Mouse (Mus musculus): ENCODE data around the gene Dhx9. TPM values are rescaled to one million over a fixed set of nuclear protein-coding genes. Genes with fewer than 3 reads are reported as not detected.
"Not testable (repeated sequence)": the region's sequence is repeated elsewhere in the genome, so short reads cannot be mapped to it uniquely, and the experiment has no call there.

The Dhx9 gene
- polyA plus RNA-seq, 1 experiment from 2014 or later, result 8.5 TPM

GRCm38 (mm10) chr1:153489963-153490362, 2.5 kb upstream of the Dhx9 start:
- H3K27me3 ChIP-seq (ENCODE audit: control insufficient read depth, insufficient read depth, low read depth, low read length), result no peaks in the 10 kb centered on the region
- WGBS (ENCODE audit: insufficient replicate concordance), result 74% methylated on average over 4 of the region's 4 CpGs
- no peak overlapping the region for H3K9ac ChIP-seq (ENCODE audit: low read depth, low read length)
- no peaks in the 10 kb centered on the region for H3K36me3 ChIP-seq (ENCODE audit: control insufficient read depth, insufficient read depth)
- H3K27ac ChIP-seq (ENCODE audit: low read length), result no peak overlapping the region
- H3K4me1 ChIP-seq (ENCODE audit: control insufficient read depth, low read depth, low read length), result peaks cover 9% of the 10 kb centered on the region
- no peaks in the 10 kb centered on the region for H3K9me3 ChIP-seq (replicated peaks; ENCODE audit: control insufficient read depth, low read length)
- no peak overlapping the region for H3K4me2 ChIP-seq (ENCODE audit: low read depth, low read length)
- ATAC-seq (ENCODE audit: low read depth), result no peak
- H3K4me3 ChIP-seq (ENCODE audit: low read depth, low read length), result no peak overlapping the region

GRCm38 (mm10) chr1:153489540-153489939, 2.1 kb upstream of the Dhx9 start:
- H3K4me3 ChIP-seq (ENCODE audit: low read depth, low read length), result no peak overlapping the region
- H3K27me3 ChIP-seq (ENCODE audit: control insufficient read depth, insufficient read depth, low read depth, low read length), result no peaks in the 10 kb centered on the region
- 43% methylated on average over 2 of the region's 2 CpGs for WGBS (ENCODE audit: insufficient replicate concordance)
- no peak for ATAC-seq (ENCODE audit: low read depth)
- H3K9me3 ChIP-seq (replicated peaks; ENCODE audit: control insufficient read depth, low read length), result no peaks in the 10 kb centered on the region
- H3K9ac ChIP-seq (ENCODE audit: low read depth, low read length), result no peak overlapping the region
- no peak overlapping the region for H3K4me2 ChIP-seq (ENCODE audit: low read depth, low read length)
- H3K4me1 ChIP-seq (ENCODE audit: control insufficient read depth, low read depth, low read length), result peaks cover 13% of the 10 kb centered on the region
- H3K36me3 ChIP-seq (ENCODE audit: control insufficient read depth, insufficient read depth), result no peaks in the 10 kb centered on the region
- H3K27ac ChIP-seq (ENCODE audit: low read length), result no peak overlapping the region

- peaks cover 16% of the 10 kb centered on the region for H3K4me1 ChIP-seq (ENCODE audit: control insufficient read depth, low read depth, low read length)
- ATAC-seq (ENCODE audit: low read depth), result no peak
- no peak overlapping the region for H3K9ac ChIP-seq (ENCODE audit: low read depth, low read length)
- H3K27ac ChIP-seq (ENCODE audit: low read length), result no peak overlapping the region
- 31% methylated on average over 7 of the region's 7 CpGs for WGBS (ENCODE audit: insufficient replicate concordance)
- H3K4me3 ChIP-seq (ENCODE audit: low read depth, low read length), result no peak overlapping the region
- no peaks in the 10 kb centered on the region for H3K9me3 ChIP-seq (replicated peaks; ENCODE audit: control insufficient read depth, low read length)
- H3K4me2 ChIP-seq (ENCODE audit: low read depth, low read length), result no peak overlapping the region
- no peaks in the 10 kb centered on the region for H3K36me3 ChIP-seq (ENCODE audit: control insufficient read depth, insufficient read depth)
- H3K27me3 ChIP-seq (ENCODE audit: control insufficient read depth, insufficient read depth, low read depth, low read length), result no peaks in the 10 kb centered on the region
Observed at GRCm38 (mm10) chr1:153489132-153489531, 1.7 kb upstream of the Dhx9 start.

GRCm38 (mm10) chr1:153486767-153487499, 527 bp downstream of the Dhx9 start:
- H3K9ac ChIP-seq (ENCODE audit: low read depth, low read length), result peak overlapping the region; percentile 88
- no peaks in the 10 kb centered on the region for H3K9me3 ChIP-seq (replicated peaks; ENCODE audit: control insufficient read depth, low read length)
- H3K27ac ChIP-seq (ENCODE audit: low read length), result peak overlapping the region; percentile 76
- 0% methylated on average over 63 of the region's 64 CpGs for WGBS (ENCODE audit: insufficient replicate concordance)
- peaks cover 4% of the 10 kb centered on the region; the same call in 1 of the 2 replicates for H3K36me3 ChIP-seq (ENCODE audit: control insufficient read depth, insufficient read depth)
- H3K4me3 ChIP-seq (ENCODE audit: low read depth, low read length), result peak overlapping the region; percentile 97
- no peaks in the 10 kb centered on the region for H3K27me3 ChIP-seq (ENCODE audit: control insufficient read depth, insufficient read depth, low read depth, low read length)
- H3K4me1 ChIP-seq (ENCODE audit: control insufficient read depth, low read depth, low read length), result peaks cover 16% of the 10 kb centered on the region
- H3K4me2 ChIP-seq (ENCODE audit: low read depth, low read length), result peak overlapping the region; percentile 84
- ATAC-seq (ENCODE audit: low read depth), result peak; percentile 65

- peak overlapping the region; percentile 88 for H3K9ac ChIP-seq (ENCODE audit: low read depth, low read length)
- WGBS (ENCODE audit: insufficient replicate concordance), result 7% methylated on average over 6 of the region's 6 CpGs
- H3K36me3 ChIP-seq (ENCODE audit: control insufficient read depth, insufficient read depth); H3K27ac ChIP-seq (ENCODE audit: low read length); H3K9me3 ChIP-seq (replicated peaks; ENCODE audit: control insufficient read depth, low read length); H3K27me3 ChIP-seq (ENCODE audit: control insufficient read depth, insufficient read depth, low read depth, low read length); ATAC-seq (ENCODE audit: low read depth): not testable (repeated sequence)
- peak overlapping the region; percentile 97 for H3K4me3 ChIP-seq (ENCODE audit: low read depth, low read length)
- peaks cover 16% of the 10 kb centered on the region for H3K4me1 ChIP-seq (ENCODE audit: control insufficient read depth, low read depth, low read length)
- peak overlapping the region; percentile 84 for H3K4me2 ChIP-seq (ENCODE audit: low read depth, low read length)
Observed at GRCm38 (mm10) chr1:153486120-153486519, 1.3 kb downstream of the Dhx9 start.

GRCm38 (mm10) chr1:153485201-153485796, 2.2 kb downstream of the Dhx9 start:
- Histone ChIP-seq H3K27me3 (ENCODE audit: control insufficient read depth, insufficient read depth, low read depth, low read length) (no peaks in the 10 kb centered on the region), H3K9me3 (replicated peaks; ENCODE audit: control insufficient read depth, low read length) (no peaks in the 10 kb centered on the region), H3K36me3 (ENCODE audit: control insufficient read depth, insufficient read depth) (peaks cover 16% of the 10 kb centered on the region), H3K27ac (ENCODE audit: low read length) (peak overlapping the region; percentile 50), H3K9ac (ENCODE audit: low read depth, low read length) (peak overlapping the region; percentile 32), H3K4me1 (ENCODE audit: control insufficient read depth, low read depth, low read length) (peaks cover 16% of the 10 kb centered on the region), H3K4me2 (ENCODE audit: low read depth, low read length) (peak overlapping the region; percentile 84), H3K4me3 (ENCODE audit: low read depth, low read length) (peak overlapping the region; percentile 44)
- no peak for ATAC-seq (ENCODE audit: low read depth)
- 24% methylated on average over 2 of the region's 2 CpGs for WGBS (ENCODE audit: insufficient replicate concordance)

- Histone ChIP-seq H3K4me3 (ENCODE audit: low read depth, low read length) (no peak overlapping the region), H3K9ac (ENCODE audit: low read depth, low read length) (no peak overlapping the region), H3K9me3 (replicated peaks; ENCODE audit: control insufficient read depth, low read length) (no peaks in the 10 kb centered on the region), H3K27ac (ENCODE audit: low read length) (no peak overlapping the region), H3K4me2 (ENCODE audit: low read depth, low read length) (no peak overlapping the region), H3K36me3 (ENCODE audit: control insufficient read depth, insufficient read depth) (peaks cover 48% of the 10 kb centered on the region), H3K27me3 (ENCODE audit: control insufficient read depth, insufficient read depth, low read depth, low read length) (no peaks in the 10 kb centered on the region), H3K4me1 (ENCODE audit: control insufficient read depth, low read depth, low read length) (peaks cover 13% of the 10 kb centered on the region)
- WGBS (ENCODE audit: insufficient replicate concordance), result 32% methylated on average over 1 of the region's 1 CpGs
- no peak for ATAC-seq (ENCODE audit: low read depth)
Observed at GRCm38 (mm10) chr1:153481025-153481412, 6.4 kb downstream of the Dhx9 start.

- no peaks in the 10 kb centered on the region for H3K27me3 ChIP-seq (ENCODE audit: control insufficient read depth, insufficient read depth, low read depth, low read length)
- peaks cover 50% of the 10 kb centered on the region for H3K36me3 ChIP-seq (ENCODE audit: control insufficient read depth, insufficient read depth)
- H3K9me3 ChIP-seq (replicated peaks; ENCODE audit: control insufficient read depth, low read length), result no peaks in the 10 kb centered on the region
- H3K9ac ChIP-seq (ENCODE audit: low read depth, low read length), result no peak overlapping the region
- peaks cover 12% of the 10 kb centered on the region for H3K4me1 ChIP-seq (ENCODE audit: control insufficient read depth, low read depth, low read length)
- H3K4me3 ChIP-seq (ENCODE audit: low read depth, low read length), result no peak overlapping the region
- H3K4me2 ChIP-seq (ENCODE audit: low read depth, low read length), result no peak overlapping the region
- 25% methylated on average over 1 of the region's 1 CpGs for WGBS (ENCODE audit: insufficient replicate concordance)
- ATAC-seq (ENCODE audit: low read depth), result 0 out of 2 replicates have a peak, but pooled peaks have one; percentile 44
- no peak overlapping the region for H3K27ac ChIP-seq (ENCODE audit: low read length)
Observed at GRCm38 (mm10) chr1:153480386-153481024, 7.0 kb downstream of the Dhx9 start.

- no peak overlapping the region for H3K4me2 ChIP-seq (ENCODE audit: low read depth, low read length)
- H3K27ac ChIP-seq (ENCODE audit: low read length), result no peak overlapping the region
- H3K9me3 ChIP-seq (replicated peaks; ENCODE audit: control insufficient read depth, low read length), result no peaks in the 10 kb centered on the region
- no peaks in the 10 kb centered on the region for H3K4me1 ChIP-seq (ENCODE audit: control insufficient read depth, low read depth, low read length)
- H3K4me3 ChIP-seq (ENCODE audit: low read depth, low read length), result no peak overlapping the region
- H3K9ac ChIP-seq (ENCODE audit: low read depth, low read length), result no peak overlapping the region
- H3K36me3 ChIP-seq (ENCODE audit: control insufficient read depth, insufficient read depth), result peaks cover 58% of the 10 kb centered on the region
- no peak for ATAC-seq (ENCODE audit: low read depth)
- WGBS (ENCODE audit: insufficient replicate concordance), result 91% methylated on average over 1 of the region's 1 CpGs
- H3K27me3 ChIP-seq (ENCODE audit: control insufficient read depth, insufficient read depth, low read depth, low read length), result no peaks in the 10 kb centered on the region
Observed at GRCm38 (mm10) chr1:153479296-153479695, 8.2 kb downstream of the Dhx9 start.
